In the genomic region with DNA sequence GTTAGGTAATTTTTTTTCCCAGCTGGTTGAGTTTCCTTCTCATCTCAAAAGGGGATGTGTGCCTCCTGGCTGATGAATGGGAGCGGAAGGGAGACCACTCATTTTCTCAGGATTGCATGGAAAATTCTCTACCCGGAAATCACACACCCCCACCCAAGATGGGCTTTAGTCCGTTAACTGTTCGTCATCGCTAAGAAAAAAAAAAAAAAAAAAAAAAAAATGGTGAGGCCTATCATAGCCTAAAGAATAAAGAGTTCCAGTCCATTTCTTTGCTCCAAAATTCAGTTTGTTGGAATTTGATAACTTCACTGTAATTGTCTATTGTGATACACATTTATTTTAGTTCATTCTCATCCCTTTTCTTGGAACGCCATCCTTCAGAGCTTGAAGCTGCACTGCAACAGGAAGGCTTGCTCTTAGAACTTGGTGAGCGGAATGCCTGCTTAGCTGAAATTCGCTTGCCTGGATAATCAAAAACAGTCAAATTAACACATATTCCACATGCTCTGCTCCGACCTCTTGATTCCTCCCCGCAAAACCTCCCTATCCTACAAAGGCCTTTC, we compare ENCODE assay signal across 8 mouse cellular contexts. TPM values are rescaled to one million over a fixed set of nuclear protein-coding genes. Genes with fewer than 3 reads are reported as not detected.
A peak's percentile ranks its signal among the peaks of the same experiment; 100 is the strongest.
DNase-seq lines count a peak whose midpoint lies in the region; ATAC-seq lines count a peak whose summit lies in the region.

No protein-coding gene starts in this region.

- intact Hi-C loops in heart, postnatal 10 days (cut with DNase I): no loop called here

- H3K9me3 ChIP-seq in heart, embryonic 12.5 days (replicated peaks): no peaks in the 10 kb centered on the region
- no peaks in the 10 kb centered on the region for H3K9me3 ChIP-seq in hindbrain, embryonic 13.5 days
- no peaks in the 10 kb centered on the region for H3K9me3 ChIP-seq in midbrain, embryonic 12.5 days

- peaks cover 7% of the 10 kb centered on the region for H3K4me1 ChIP-seq in heart, embryonic 12.5 days (replicated peaks)
- peaks cover 21% of the 10 kb centered on the region for H3K4me1 ChIP-seq in hindbrain, embryonic 13.5 days (replicated peaks)
- peaks cover 16% of the 10 kb centered on the region for H3K4me1 ChIP-seq in midbrain, embryonic 12.5 days

- peak overlapping the region; percentile 87 for H3K27ac ChIP-seq in heart, embryonic 12.5 days (ENCODE audit: poor library complexity, severe bottlenecking)
- peak overlapping the region; percentile 90 for H3K27ac ChIP-seq in hindbrain, embryonic 13.5 days
- H3K27ac ChIP-seq in midbrain, embryonic 12.5 days (replicated peaks): peak overlapping the region; percentile 82

- 47% methylated on average over 10 of the region's 10 CpGs for WGBS in heart, embryonic 12.5 days
- 47% methylated on average over 10 of the region's 10 CpGs for WGBS in hindbrain, embryonic 13.5 days
- WGBS in midbrain, embryonic 12.5 days: 49% methylated on average over 10 of the region's 10 CpGs

- peak overlapping the region; percentile 62 for H3K4me2 ChIP-seq in heart, embryonic 12.5 days
- peak overlapping the region; percentile 76 for H3K4me2 ChIP-seq in hindbrain, embryonic 13.5 days
- peak overlapping the region; percentile 67 for H3K4me2 ChIP-seq in midbrain, embryonic 12.5 days (replicated peaks)

- peak overlapping the region; percentile 96 for H3K4me3 ChIP-seq in heart, embryonic 12.5 days
- H3K4me3 ChIP-seq in hindbrain, embryonic 13.5 days: peak overlapping the region; percentile 95
- H3K4me3 ChIP-seq in midbrain, embryonic 12.5 days: peak overlapping the region; percentile 97

- no peak for DNase-seq in heart, postnatal 10 days
- no peak for DNase-seq in thymus, postnatal 0 days (ENCODE audit: low spot score)
- DNase-seq in MN1 (ENCODE audit: low spot score): no peak
- no peak for DNase-seq in cerebellum, postnatal 4 days (ENCODE audit: low spot score in 2 of 2)

- ATAC-seq in heart, embryonic 12.5 days (ENCODE audit: insufficient number of reproducible peaks, low FRiP score): peak; percentile 68
- peak; percentile 11 for ATAC-seq in activated CD4-positive, CD25-positive, alpha-beta regulatory T cell, adult 4 months
- ATAC-seq in hindbrain, embryonic 13.5 days (ENCODE audit: low FRiP score): peak; percentile 91
- ATAC-seq in midbrain, embryonic 12.5 days (ENCODE audit: low FRiP score, low read depth): peak; percentile 75

- peak overlapping the region; percentile 99; the same call in 1 of the 2 replicates for H3K9ac ChIP-seq in heart, embryonic 12.5 days
- H3K9ac ChIP-seq in hindbrain, embryonic 13.5 days: peak overlapping the region; percentile 98
- peak overlapping the region; percentile 97 for H3K9ac ChIP-seq in midbrain, embryonic 12.5 days (replicated peaks)

- H3K27me3 ChIP-seq in heart, embryonic 12.5 days (replicated peaks): no peaks in the 10 kb centered on the region
- 0 out of 2 replicates have a peak, but pooled peaks cover 5% of the 10 kb centered on the region for H3K27me3 ChIP-seq in hindbrain, embryonic 13.5 days
- H3K27me3 ChIP-seq in midbrain, embryonic 12.5 days: no peaks in the 10 kb centered on the region

- H3K36me3 ChIP-seq in heart, embryonic 12.5 days: peaks cover 18% of the 10 kb centered on the region
- peaks cover 15% of the 10 kb centered on the region for H3K36me3 ChIP-seq in hindbrain, embryonic 13.5 days
- peaks cover 14% of the 10 kb centered on the region for H3K36me3 ChIP-seq in midbrain, embryonic 12.5 days

RNA-seq across cellular contexts. Expression of a gene that starts 0.4 kb away (rescaled TPM):
- 58.9 and 63.6 TPM in 2 replicates for polyA plus RNA-seq in heart, embryonic 12.5 days (2016; fragmentation: Nextera tagmentation; extraction: Ambion mirVana)
- total RNA-seq in heart, postnatal 10 days (2021): 10 to 100 TPM; 62.8 to 63.9 TPM
- polyA plus RNA-seq in activated CD4-positive, CD25-positive, alpha-beta regulatory T cell, adult 4 months (2017; shearing (Covaris generic)): 10 to 100 TPM; 31.4 to 40.6 TPM
- polyA plus RNA-seq in hindbrain, embryonic 13.5 days (2015; fragmentation: Nextera tagmentation; extraction: Ambion mirVana): 44.3 and 45.4 TPM in 2 replicates
- 90.0 and 91.9 TPM in 2 replicates for polyA plus RNA-seq in midbrain, embryonic 12.5 days (2016; fragmentation: Nextera tagmentation; extraction: Ambion mirVana)
- polyA plus RNA-seq in thymus, postnatal 0 days (2015; fragmentation: Nextera tagmentation; extraction: Ambion mirVana): 35.4 and 35.9 TPM in 2 replicates

RNA-seq across cellular contexts. Expression of a gene that starts 11.1 kb away (rescaled TPM):
- polyA plus RNA-seq in heart, embryonic 12.5 days (2016; fragmentation: Nextera tagmentation; extraction: Ambion mirVana): 5.0 and 6.0 TPM in 2 replicates
- 1 to 10 TPM; 5.2 to 6.7 TPM for total RNA-seq in heart, postnatal 10 days (2021)
- polyA plus RNA-seq in activated CD4-positive, CD25-positive, alpha-beta regulatory T cell, adult 4 months (2017; shearing (Covaris generic)): not detected
- polyA plus RNA-seq in hindbrain, embryonic 13.5 days (2015; fragmentation: Nextera tagmentation; extraction: Ambion mirVana): 2.0 and 2.1 TPM in 2 replicates
- polyA plus RNA-seq in midbrain, embryonic 12.5 days (2016; fragmentation: Nextera tagmentation; extraction: Ambion mirVana): 3.3 and 4.6 TPM in 2 replicates
- 1.5 and 1.9 TPM in 2 replicates for polyA plus RNA-seq in thymus, postnatal 0 days (2015; fragmentation: Nextera tagmentation; extraction: Ambion mirVana)

Comparison
In these comparisons a context has a peak if more than half of its experiments do, and no peak if none do; other contexts are left out.
1. ATAC-seq: peak in every context shown above with its lines; median percentile 91 in hindbrain, embryonic 13.5 days; 75 in midbrain, embryonic 12.5 days; 68 in heart, embryonic 12.5 days; 11 in activated CD4-positive, CD25-positive, alpha-beta regulatory T cell, adult 4 months.